Mouse (Mus musculus): Measurements from ENCODE around the gene Gm44502.

Gm44502 gene

GRCm38 (mm10) chr15:89429352-89430221, at the start of gene Gm44502, which contains the start of the genes C730034F03Rik and Chkb:
Gene Gm44502, minus strand, starts transcription at chr15:89429696.
Gene C730034F03Rik, plus strand, starts transcription at chr15:89429589.
Gene Chkb, minus strand, starts transcription at chr15:89429908.
- DNase-seq = peak; percentile 95

GRCm38 (mm10) chr15:89478622-89479021, 49.1 kb upstream of the Gm44502 start:
- no peak for DNase-seq

GRCm38 (mm10) chr15:89477806-89478205, 48.3 kb upstream of the Gm44502 start:
- DNase-seq = no peak

GRCm38 (mm10) chr15:89477091-89477491, 47.6 kb upstream of the Gm44502 start, which contains the start of gene Arsa:
Gene Arsa, minus strand, starts transcription at chr15:89477425.
- peak; percentile 51 for DNase-seq

GRCm38 (mm10) chr15:89476475-89476815, 46.9 kb upstream of the Gm44502 start:
- no peak for DNase-seq

- peak; percentile 96 for DNase-seq
Measured at GRCm38 (mm10) chr15:89475611-89476474, 46.3 kb upstream of the Gm44502 start.

- no peak for DNase-seq
Measured at GRCm38 (mm10) chr15:89475293-89475600, 45.8 kb upstream of the Gm44502 start.

- DNase-seq = peak; percentile 75
Measured at GRCm38 (mm10) chr15:89474596-89475292, 45.2 kb upstream of the Gm44502 start.

GRCm38 (mm10) chr15:89473921-89474320, 44.4 kb upstream of the Gm44502 start:
- peak; percentile 44 for DNase-seq

GRCm38 (mm10) chr15:89473370-89473769, 43.9 kb upstream of the Gm44502 start:
- DNase-seq = peak; percentile 42

- no peak for DNase-seq
Measured at GRCm38 (mm10) chr15:89471476-89471875, 42.0 kb upstream of the Gm44502 start.

GRCm38 (mm10) chr15:89468577-89468976, 39.1 kb upstream of the Gm44502 start:
- no peak for DNase-seq

- DNase-seq = no peak
Measured at GRCm38 (mm10) chr15:89465052-89465451, 35.6 kb upstream of the Gm44502 start.

GRCm38 (mm10) chr15:89463334-89464235, 34.1 kb upstream of the Gm44502 start:
- DNase-seq = no peak

GRCm38 (mm10) chr15:89462176-89462575, 32.7 kb upstream of the Gm44502 start:
- no peak for DNase-seq

- DNase-seq = peak; percentile 36
Measured at GRCm38 (mm10) chr15:89461321-89461720, 31.8 kb upstream of the Gm44502 start.

GRCm38 (mm10) chr15:89460298-89460697, 30.8 kb upstream of the Gm44502 start:
- peak; percentile 75 for DNase-seq

GRCm38 (mm10) chr15:89459821-89460220, 30.3 kb upstream of the Gm44502 start:
- peak; percentile 63 for DNase-seq

- DNase-seq = peak; percentile 24
Measured at GRCm38 (mm10) chr15:89458942-89459341, 29.4 kb upstream of the Gm44502 start.

- DNase-seq = no peak
Measured at GRCm38 (mm10) chr15:89455642-89456041, 26.1 kb upstream of the Gm44502 start.

- DNase-seq = peak; percentile 55
Measured at GRCm38 (mm10) chr15:89454857-89455256, 25.4 kb upstream of the Gm44502 start.

Measured in cerebellum, adult 11-12 months (tissue).